Mouse (Mus musculus) regulatory T cell (primary cell): Measurements from ENCODE around the gene Jmjd7.

Experiments used
- in situ Hi-C: fragments of 300-600 bp; cut with MboI, MseI; formaldehyde crosslinking; loops from one replicate; pipeline ENCODE4 v1.15.1; 2025; ENCODE audit warnings: high pct_unique_total_duplicates

Gene Jmjd7

DNA sequence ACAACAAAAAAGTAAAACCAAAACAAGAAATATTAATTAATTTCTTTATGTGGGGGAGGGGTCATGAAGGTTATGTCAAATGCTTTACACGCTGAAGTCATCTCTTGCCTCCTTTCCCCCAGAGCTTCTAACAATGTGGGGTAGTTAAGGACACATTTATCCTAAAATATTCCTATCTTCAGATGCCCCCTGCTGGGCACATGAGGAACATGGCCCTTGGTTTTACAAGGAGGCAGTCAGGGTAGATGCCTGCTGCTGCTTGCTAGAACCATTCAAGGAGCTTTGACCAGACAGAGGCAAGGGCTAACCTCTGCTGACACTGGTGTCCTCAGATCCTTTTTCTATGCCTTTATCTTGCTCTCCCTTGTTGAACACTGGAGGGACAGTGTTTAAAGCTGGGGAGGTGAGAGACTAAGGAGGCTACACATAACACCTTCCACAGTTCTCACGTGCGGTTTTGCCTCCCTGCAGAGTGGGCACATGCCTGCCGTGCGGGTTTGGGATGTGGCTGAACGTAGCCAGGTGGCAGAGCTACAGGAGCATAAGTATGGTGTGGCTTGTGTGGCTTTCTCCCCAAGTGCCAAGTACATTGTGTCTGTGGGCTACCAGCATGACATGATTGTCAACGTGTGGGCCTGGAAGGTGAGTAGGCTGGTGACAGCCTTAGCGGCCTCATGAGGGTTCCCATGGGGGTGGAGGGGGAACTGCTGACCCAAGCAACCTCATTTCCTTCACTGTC lies 15.7 kb upstream of the Jmjd7 start:
- in situ Hi-C loops = no loop called here

DNA sequence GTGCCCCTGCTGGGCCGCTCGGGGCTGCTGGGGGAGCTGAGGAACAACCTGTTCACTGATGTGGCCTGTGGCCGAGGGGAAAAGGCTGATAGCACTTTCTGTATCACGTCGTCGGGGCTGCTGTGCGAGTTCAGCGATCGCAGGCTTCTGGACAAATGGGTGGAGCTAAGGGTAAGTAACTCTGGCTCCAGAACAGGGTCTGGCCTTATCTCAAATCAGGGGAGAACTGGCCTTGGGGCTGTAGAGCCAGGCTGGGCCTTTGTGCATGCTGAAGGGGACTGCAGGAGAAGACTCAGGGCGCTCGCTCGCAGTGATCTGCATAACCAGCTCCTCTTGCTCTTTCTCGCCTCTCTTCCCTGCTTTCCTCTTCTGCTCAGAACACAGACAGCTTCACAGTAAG lies 14.4 kb upstream of the Jmjd7 start:
- in situ Hi-C loops = no loop called here

DNA sequence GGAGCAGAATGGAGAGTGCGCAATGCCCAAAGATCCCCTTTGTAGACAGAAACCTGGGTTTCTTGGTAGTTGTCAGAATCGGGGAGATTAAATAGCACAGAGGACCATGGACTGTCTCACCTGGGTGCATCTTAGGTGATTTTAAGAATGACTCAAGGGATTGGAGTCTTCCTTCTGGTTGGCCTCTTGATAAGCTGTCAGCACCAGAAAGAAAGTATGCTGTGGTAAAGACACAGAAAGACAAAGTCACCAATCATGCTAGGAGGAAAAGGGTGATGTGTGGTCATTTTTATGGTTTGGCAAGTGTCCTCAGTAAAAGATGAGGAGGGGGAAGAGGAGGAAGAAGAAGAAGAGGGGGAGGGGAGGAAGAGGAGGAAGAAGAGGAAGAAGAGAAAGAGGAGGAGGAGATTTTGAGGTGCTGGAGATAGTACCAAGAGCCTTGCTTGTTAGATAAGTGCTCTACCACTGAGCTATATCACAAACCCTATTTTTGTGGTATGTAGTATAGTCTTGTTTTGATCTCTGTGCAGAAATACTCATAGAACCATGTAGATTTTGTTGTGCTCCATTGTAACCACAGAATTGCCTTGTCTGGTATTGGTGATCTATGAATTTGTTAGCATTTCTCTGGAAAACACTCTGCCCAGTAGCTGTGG lies 13.3 kb upstream of the Jmjd7 start:
- in situ Hi-C loops = no loop called here

DNA sequence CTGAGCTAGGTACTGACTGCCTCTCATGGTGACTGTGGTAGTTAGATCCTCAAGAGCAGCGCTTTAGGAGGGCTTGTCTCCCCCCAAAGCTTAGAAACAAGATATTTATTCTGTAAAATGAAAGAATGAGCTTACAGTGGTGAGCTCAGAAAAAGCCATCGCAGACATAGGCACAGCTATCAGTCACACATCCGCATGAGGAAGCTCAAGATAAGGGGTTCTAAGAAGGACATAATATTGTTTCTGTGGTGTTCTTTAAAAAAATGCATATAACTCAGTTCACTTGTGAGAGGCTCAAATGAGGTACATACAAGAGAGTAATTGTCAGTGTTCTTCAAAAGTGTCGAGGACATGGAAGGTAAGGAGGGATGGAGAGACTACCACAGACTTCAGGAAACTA lies 11.4 kb upstream of the Jmjd7 start:
- in situ Hi-C loops = no loop called here

DNA sequence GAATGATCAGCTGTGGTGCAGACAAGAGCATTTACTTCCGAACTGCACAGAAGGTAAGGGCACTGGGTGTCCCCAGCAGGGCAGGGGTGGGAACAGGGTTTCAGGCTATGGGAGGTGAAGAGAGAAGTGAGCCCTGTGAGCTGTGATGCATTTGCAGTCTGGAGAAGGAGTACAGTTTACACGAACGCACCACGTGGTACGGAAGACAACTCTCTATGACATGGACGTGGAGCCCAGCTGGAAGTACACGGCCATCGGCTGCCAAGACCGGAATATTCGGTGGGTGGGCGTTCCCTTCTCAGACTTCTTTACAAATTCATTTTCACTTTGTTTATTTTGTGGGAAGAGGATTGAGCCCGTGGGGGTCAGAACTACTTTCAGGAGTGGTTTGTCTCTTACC lies 9.7 kb upstream of the Jmjd7 start:
- in situ Hi-C loops = no loop called here

DNA sequence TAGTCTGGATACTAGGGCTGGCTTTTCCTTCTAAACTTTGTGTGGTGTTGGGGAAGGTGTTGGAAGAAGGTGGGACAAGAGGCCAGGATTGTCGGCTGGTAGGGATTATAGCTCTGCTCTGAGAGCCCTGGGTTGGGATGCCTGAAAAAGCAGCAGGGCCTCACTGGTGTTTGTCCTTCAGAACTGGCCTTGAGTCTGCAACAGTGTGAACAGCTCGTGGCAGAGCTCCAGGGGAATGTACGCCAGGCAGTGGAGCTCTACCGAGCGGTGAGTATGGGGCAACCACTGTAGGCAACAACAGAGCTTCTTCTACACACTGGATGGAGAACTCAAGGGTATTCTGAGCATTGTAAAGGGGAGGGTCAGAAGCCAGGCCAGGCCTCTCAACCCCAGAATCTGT lies 2.9 kb upstream of the Jmjd7 start:
- in situ Hi-C loops = no loop called here

DNA sequence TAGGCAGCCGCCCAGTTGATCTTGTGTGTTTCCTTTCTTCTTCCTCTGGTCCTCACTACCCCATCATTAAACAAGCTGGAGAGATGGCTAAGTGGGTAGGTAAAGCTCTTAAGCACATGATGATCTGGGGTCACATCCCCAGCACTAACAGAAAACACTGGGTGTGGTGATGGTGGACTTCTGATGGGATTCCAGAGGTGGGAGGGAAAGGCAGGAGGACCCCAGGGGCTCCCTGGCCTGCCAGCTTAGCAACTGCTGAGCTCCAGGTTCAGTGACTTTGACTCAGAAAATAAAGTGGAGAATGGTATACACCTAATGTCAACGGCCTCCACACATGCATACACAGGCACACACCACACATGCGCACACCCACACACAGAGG lies 658 bp downstream of the Jmjd7 start:
- in situ Hi-C loops = no loop called here

DNA sequence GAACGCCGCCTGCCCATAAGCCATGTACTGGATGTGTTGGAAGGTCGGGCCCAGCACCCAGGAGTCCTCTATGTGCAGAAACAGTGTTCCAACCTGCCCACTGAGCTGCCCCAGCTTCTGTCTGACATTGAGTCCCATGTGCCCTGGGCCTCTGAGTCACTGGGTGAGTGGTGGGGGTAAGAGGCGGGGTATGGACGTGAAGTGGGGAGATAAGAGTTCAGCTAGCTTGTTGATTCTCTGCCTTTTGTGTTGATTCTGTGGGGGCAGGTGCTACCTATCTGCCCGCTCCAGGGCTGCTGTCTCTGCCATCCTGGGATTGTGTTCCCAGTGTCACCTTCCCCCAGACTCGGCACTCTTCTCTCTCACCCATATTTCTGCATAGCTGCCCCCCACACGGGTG lies 3.1 kb downstream of the Jmjd7 start:
- in situ Hi-C loops = no loop called here

DNA sequence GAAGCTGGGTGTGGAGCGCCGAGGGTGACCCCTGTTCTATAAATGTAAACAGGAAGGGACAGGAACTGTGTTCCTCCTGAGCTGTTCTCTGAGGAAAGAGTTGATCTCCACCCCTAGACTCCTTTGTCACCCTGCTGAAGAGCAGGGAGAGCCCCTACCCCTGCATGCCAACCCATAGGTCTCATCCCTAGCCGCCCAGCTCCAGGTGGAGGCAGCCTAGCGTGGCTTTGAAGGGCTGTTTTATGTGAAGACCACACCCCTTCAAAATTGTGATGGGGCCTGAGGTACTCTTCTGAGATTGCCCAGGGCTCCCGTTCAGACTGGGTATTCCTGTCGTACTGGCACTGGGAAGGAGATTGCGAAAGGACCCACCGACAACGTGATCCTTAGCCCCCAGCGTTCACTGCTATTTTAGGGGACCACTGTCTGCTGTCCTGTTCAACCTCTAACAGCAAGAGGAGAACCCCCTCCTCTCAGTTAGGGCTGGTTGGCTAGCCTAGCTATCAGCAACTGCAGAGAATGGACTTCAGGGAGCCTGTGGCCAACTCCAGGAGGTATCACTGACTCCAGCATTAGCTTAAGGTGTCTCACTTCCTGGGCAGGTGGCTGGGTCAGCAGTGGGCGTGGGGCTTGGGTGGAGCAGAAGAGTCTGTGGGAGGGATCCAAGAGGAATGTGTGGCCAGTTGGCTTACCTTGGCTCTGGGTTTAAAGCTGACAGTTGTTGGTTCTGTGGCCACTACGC lies 5.6 kb downstream of the Jmjd7 start, which contains the start of gene Pla2g4b:
Pla2g4b (plus strand) TSS at position 692 of the 742 bp plus-strand sequence.
- in situ Hi-C loops = no loop called here

DNA sequence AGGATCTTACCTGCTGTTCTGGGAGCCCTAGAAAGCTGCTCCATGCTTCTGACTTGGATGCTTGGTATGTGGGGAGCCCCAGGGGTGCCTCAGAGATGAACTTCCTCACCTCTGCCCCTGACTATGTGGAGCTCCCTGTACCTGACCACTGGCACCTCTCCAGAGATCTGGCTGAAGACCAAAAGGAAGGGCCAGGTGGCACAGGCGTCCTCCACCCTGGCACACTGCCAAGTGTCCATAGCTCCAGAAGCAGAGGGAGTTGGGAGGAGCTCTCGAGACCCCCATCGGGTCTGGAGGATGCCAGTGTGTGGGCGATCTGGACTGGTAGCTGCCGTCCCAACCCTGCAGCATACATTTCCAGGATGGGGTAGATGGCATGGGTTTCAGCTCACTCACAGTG lies 6.4 kb downstream of the Jmjd7 start:
- in situ Hi-C loops = no loop called here

DNA sequence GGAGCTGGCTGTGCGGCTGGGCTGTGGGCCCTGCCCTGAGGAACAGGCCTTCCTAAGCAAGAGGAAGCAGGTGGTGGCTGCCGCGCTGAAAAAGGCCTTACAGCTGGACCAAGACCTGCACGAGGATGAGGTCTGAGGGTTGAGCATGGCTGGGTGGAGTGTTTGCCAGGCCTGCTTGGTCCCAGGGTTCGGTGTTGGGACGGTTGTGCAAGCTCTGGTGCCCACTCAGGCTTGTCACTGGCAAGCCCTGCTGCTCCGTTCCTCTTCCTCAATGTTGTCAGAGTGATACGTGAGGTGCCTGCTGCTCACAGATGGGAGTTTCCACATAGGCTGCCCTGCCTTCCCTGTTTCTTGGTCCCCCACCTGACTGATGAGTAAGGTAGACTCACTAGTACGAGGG lies 10.5 kb downstream of the Jmjd7 start:
- in situ Hi-C loops = no loop called here

DNA sequence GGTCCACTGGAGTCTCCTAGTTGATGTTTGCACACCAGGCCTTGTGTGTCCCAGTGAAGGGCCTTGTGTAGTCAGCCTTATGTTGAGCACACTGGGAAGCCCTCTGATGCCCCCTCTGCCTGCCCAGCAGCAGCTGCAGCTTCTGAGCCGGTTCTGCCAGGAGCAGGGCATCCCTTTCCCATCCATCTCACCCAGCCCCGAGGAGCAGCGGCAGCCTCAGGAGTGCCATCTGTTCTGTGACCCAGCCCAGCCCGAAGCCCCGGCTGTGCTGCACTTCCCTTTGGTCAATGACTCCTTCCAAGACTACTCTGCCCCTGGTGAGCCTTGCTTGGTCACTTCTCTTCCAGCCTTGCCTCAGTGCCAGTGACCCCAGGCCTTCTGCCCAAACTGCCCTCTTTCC lies 13.7 kb downstream of the Jmjd7 start:
- in situ Hi-C loops = no loop called here

DNA sequence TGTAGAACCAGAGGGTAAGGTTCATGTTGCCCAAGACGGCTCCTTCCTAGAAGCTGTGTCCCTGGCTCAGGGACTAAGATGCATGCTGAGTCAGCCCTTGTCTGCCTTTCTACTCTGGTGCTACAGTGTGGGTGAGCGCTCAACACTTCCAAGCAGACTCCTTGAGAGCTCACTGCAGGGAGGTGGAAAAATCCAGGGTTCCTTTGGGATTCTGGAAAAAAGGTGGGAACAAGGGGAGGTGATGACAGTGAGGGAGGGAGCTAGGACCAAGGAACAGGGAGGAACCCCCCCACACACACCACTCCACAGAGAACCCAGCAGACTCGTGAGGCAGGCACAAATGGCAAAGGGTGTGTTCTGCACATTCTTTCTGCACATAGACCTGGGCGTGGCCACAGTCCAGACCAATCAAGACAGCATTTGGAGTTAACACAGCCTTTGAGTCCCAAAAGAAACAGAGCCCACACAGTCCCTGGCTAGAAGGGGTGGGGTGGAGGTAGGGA lies 16.9 kb downstream of the Jmjd7 start:
- in situ Hi-C loops = no loop called here

DNA sequence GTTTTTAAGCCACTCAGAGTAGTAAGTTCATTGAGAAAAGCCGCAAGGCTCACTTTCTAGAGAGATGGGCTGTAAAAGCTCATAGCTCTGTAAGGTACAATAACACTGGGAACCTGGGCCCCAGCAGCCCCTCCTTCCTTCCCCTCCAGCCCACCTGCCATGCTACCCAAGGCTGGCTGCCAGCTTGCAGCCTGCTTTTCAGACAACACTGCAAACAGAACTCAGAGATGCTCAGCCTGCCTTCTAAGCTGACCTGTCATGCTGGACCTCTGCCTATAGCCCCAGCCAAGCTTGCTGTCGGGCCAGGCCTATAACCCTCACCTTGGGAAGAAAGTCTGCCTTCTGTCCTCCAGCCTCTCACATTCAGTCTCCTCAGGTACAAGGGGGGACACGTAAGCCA lies 17.4 kb downstream of the Jmjd7 start:
- in situ Hi-C loops = no loop called here

DNA sequence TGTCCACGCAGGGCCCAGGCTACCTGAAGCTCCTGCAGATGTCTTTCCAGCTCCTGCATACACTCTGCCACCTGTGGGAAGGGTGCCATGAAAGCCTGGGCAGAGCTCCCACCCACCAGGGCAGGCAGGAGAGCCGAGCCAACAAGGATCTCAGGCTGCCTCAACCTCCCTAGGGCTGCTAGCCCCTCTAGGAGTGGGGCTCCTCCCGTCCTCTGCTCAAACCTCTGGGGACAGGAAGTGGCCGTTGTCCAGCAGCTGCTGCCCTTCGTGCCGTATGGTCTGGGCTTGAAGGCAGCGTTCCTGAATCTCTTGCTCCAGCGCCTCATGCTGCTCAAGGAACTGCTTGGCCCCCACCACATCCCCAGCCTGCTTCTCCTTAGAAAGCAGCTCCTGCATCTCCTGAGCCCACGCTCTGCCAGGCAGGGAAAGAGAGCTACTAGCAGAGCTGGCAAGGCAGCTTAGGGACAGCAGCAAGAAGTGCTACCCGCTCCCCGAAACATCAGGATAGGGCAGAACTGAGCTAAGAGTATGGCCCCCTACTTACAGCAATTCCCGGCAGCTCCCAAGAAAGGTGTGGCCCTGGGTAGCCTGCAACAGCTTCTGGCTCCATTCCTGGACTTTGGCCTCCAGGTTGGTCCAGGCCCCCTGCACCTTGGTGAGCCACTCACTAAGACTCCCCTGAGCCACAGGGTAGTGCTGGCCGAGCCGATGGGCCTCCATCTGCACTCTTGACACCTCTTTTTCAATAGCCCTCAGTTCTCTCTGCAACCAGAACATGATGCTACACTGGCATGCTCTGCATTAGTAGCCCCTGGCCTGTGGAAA lies 19.4 kb downstream of the Jmjd7 start:
- in situ Hi-C loops = no loop called here

DNA sequence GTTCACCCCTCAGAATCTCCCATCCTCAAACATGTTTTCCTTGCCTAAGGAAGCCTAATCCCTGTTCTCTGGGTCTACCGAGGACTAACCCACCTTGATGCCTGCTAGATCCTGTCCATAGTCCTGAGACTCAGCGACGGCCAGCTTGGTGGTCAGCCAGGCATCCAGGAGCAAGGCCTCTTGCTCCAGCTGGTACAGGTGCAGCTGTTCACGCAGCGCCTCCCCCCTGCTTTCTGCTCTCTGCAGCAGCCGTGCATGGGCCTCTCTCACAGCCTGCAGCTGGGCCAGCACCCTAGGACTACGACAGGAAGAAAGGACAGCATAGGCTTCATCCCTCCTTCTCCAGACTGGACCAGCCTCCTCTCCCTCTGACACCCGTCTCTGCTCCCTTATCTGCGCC lies 20.9 kb downstream of the Jmjd7 start:
- in situ Hi-C loops = no loop called here

DNA sequence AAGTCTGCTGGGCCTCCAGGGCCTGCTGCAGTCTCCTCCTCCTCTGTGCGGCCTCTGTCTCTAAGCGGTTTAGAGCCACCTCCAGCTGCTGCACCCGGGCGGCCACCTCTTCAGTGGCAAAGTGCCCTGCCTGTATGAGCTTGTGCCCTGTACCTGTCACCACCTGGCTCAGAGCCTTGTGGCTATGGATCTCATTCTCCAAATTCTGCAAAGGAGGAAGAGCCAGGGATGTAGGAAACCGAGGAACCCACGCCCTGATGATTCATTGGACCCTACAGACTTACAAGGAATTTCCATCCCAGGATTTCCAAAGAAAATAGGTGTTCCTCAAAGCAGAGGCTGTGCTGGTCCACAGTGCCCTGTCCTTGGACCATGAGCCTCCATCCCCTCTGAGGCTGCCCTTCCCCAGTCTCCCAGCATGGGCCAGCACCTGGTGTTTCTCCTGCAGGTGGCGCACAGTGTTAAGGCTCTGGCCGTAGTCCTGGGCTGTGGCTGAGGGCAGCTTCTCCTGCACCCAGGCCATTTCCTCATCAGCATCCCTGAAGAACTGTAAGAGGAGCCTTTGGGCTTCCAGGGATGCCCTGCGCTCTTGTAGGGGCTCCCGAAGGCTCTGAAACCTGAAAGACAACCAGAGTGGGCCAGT lies 22.5 kb downstream of the Jmjd7 start:
- in situ Hi-C loops = no loop called here

DNA sequence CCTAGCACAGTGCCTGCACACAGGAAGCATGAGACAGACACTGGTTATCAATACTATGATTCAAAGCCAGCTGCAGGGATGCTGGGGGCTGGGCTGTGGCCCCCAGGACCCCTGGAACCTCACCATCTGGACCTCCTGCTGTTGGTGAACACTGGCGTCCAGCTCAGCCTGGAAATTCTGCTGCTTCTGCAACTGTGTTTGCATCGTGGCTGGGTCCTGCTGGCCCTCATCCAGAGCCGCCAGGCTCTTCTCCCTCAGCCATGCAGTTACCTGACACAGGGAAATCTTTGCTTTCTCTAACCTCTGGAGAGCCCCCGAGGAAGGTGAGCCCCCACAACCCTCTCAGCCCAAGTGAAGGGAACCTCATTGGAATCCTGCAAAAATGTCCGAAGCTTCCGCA lies 24.1 kb downstream of the Jmjd7 start:
- in situ Hi-C loops = no loop called here

DNA sequence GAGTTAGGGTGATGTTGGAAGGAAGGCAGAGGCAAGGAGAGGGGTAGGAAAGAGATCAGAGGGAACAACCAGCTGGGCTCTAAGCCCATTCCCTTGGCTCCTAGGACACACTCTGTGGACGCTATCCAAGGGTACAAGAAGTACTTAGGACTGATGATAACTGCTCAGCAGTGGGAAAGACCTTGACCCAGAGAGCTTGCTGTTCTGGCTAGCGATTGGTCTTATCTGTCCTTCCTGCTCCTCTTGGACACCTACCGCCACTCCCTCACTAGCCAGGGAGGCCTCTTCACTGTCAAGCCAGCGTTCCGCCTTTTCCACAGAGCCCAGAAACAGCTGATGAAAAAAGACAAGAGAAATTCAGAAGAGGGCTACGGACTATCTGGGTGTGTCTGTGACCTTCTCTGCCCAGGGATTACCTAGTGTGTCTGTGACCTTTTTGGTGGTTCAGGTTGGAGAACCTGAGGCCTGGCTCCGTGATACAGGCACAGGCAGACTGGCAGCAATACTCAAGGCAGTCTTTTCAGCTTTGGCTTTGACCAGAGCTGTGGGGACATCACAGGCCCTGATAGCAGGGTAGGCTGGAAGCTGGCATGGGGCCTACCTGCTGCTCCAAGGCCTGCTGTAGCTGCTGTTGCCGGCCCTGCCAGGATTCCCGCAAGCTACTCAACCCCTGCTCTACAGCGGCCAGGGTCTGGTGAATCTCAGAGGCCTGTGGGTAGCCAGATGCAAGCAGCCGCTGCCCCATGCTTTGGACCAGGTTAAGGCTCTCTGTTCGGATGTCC lies 27.7 kb downstream of the Jmjd7 start:
- in situ Hi-C loops = no loop called here

DNA sequence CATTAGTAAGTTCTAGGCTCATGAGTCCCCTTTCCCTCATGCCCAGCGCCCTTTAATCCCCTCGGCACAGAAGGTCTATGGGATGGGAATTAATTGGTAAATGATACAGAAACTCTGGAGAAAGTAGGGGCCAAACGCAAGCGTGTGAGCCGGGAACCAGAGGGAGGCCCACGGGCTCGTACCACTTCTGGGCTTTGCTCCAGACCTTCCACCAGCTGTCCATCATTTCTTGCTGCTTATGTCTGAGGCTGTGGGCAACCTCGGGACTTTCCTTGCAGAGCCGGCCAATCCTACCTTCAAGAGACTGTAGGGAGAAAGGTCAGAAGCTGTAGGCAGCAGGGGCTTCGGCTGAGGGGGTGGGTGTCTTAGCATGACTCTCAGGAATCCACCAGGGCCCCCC lies 28.6 kb downstream of the Jmjd7 start:
- in situ Hi-C loops = no loop called here

DNA sequence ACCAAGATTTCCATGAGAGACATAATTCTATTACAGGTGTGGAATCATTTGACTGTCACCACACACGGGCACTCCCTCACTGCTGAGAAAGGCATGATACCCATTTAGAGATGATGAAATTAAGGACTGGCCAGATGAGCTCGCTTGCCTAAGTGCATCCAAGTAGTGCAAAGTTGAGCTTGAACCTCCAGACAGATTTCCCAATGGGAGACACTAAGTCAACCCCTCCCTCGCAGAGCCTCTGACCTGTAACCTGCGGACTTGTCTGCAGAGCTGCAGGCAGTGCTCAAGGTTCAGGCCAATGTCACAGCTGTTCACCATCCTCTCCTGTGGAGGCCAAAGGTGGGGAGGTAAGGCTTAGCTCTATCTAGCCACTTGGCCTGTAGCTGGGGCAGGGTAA lies 31.5 kb downstream of the Jmjd7 start:
- in situ Hi-C loops = no loop called here
